Mouse (Mus musculus): ENCODE measurements around the gene Pex5.

- TF ChIP-seq CTCF (conservative IDR thresholded peaks at IDR 0.05; ENCODE audit: insufficient read depth, insufficient read length, low read depth, low read length) (no peak), POLR2A (IDR thresholded peaks at IDR 0.05; ENCODE audit: low read depth, low read length) (no peak)
These were observed 21.4 kb upstream of the Pex5 start for GRCm38 (mm10) chr6:124436245-124436644.
